Mouse (Mus musculus) urinary bladder, postnatal 14 days (tissue): Measurements from ENCODE around the gene Gm49318.

Source experiments
- DNase-seq: peaks from one replicate; pipeline ENCODE4 v3.0.0; 2021; ENCODE audit warnings: low spot score

Gm49318 gene

GRCm38 (mm10) chr9:22030386-22030785 is 40.7 kb downstream of the Gm49318 start:
- DNase-seq, result no peak

- no peak for DNase-seq
These were observed 42.6 kb downstream of the Gm49318 start for GRCm38 (mm10) chr9:22028467-22028866.

GRCm38 (mm10) chr9:22024592-22024991 is 46.5 kb downstream of the Gm49318 start:
- DNase-seq, result no peak

- no peak for DNase-seq
These were observed 53.7 kb downstream of the Gm49318 start for GRCm38 (mm10) chr9:22017208-22017825.

GRCm38 (mm10) chr9:22016245-22016644 is 54.8 kb downstream of the Gm49318 start:
- DNase-seq, result no peak

- DNase-seq, result no peak
These were observed 58.3 kb downstream of the Gm49318 start for GRCm38 (mm10) chr9:22012731-22013130.

GRCm38 (mm10) chr9:22011055-22011454 is 60.0 kb downstream of the Gm49318 start:
- DNase-seq, result no peak

- DNase-seq, result no peak
These were observed 66.5 kb downstream of the Gm49318 start for GRCm38 (mm10) chr9:22004546-22004945.

- peak; percentile 17 for DNase-seq
These were observed 67.9 kb downstream of the Gm49318 start for GRCm38 (mm10) chr9:22003163-22003554.

- peak; percentile 100 for DNase-seq
These were observed 68.6 kb downstream of the Gm49318 start, which contains the start of the genes Ccdc151 and Prkcsh for GRCm38 (mm10) chr9:22002194-22003162. TSS of gene Ccdc151 (minus strand) at chr9:22002634. TSS of gene Prkcsh (plus strand) at chr9:22002806.

GRCm38 (mm10) chr9:22001633-22002032 is 69.4 kb downstream of the Gm49318 start:
- DNase-seq, result no peak

GRCm38 (mm10) chr9:22000296-22000695 is 70.8 kb downstream of the Gm49318 start:
- DNase-seq, result no peak

GRCm38 (mm10) chr9:21996178-21996867 is 74.7 kb downstream of the Gm49318 start:
- DNase-seq, result no peak

GRCm38 (mm10) chr9:21992227-21992626 is 78.8 kb downstream of the Gm49318 start:
- no peak for DNase-seq

- DNase-seq, result peak; percentile 70
These were observed 81.6 kb downstream of the Gm49318 start, which contains the start of gene Rgl3 for GRCm38 (mm10) chr9:21989230-21990110. TSS of gene Rgl3 (minus strand) at chr9:21989446.

GRCm38 (mm10) chr9:21988421-21989101 is 82.5 kb downstream of the Gm49318 start:
- DNase-seq, result peak; percentile 47

- no peak for DNase-seq
These were observed 83.3 kb downstream of the Gm49318 start for GRCm38 (mm10) chr9:21987592-21988342.
